Mouse (Mus musculus) liver, embryonic 14.5 days (tissue): ENCODE measurements around the gene RPS10-NUDT3.

Experiments used
- CTCF ChIP-seq: IDR thresholded peaks from 2 replicates; pipeline ENCODE4 v1.5.1; 2016; ENCODE audit warnings: antibody characterized with exemption, low read depth, control low read depth
- EP300 ChIP-seq: IDR thresholded peaks from 2 replicates; pipeline ENCODE4 v1.6.1; 2016; ENCODE audit warnings: antibody characterized with exemption, low read depth

DNA sequence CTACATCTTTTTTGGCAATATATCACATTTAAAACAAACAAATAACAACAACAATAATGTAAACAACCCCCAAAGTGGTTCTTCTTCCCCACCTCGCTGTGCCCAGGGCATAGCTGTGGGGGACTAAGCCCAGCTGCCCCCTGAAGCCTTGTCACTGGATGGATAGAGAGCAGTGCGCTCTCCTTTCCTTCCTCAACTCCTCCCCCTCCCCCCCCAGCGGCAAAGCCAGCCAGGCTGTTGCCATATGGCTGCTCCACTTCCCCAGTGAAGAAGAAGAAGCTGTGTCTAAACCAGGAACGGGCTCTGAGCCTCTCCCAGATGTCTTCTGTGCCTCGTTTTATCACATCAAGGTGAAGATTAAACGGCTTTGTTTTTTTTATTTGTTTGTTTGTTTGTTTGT is 8.1 kb upstream of the RPS10-NUDT3 start:
- no peak for TF ChIP-seq CTCF
- TF ChIP-seq EP300 = no peak
